Mouse (Mus musculus) G1E (cell line): ENCODE data around the gene Ralgapa1.

Experiments
- CTCF ChIP-seq: IDR thresholded peaks from 2 replicates; pipeline ENCODE4 v1.5.1; 2012; ENCODE audit warnings: low read depth, low read length, inconsistent platforms, mixed read lengths
- GATA1 ChIP-seq: IDR thresholded peaks from 2 replicates; pipeline ENCODE4 v1.6.1; 2012; ENCODE audit warnings: borderline replicate concordance, low read length, inconsistent platforms, mixed read lengths
- GATA2 ChIP-seq: IDR thresholded peaks from 2 replicates; pipeline ENCODE4 v1.6.1; 2012; ENCODE audit warnings: low read depth, low read length, inconsistent platforms, borderline replicate concordance
- POLR2AphosphoS5 ChIP-seq: IDR thresholded peaks from 2 replicates; pipeline ENCODE4 v1.6.1; 2012; ENCODE audit warnings: low read depth, low read length, inconsistent platforms; ENCODE audit not compliant: insufficient replicate concordance
- TAL1 ChIP-seq: conservative IDR thresholded peaks from 2 replicates; pipeline ENCODE4 v1.6.1; 2012; ENCODE audit warnings: low read depth, low read length, inconsistent platforms, mixed read lengths

DNA sequence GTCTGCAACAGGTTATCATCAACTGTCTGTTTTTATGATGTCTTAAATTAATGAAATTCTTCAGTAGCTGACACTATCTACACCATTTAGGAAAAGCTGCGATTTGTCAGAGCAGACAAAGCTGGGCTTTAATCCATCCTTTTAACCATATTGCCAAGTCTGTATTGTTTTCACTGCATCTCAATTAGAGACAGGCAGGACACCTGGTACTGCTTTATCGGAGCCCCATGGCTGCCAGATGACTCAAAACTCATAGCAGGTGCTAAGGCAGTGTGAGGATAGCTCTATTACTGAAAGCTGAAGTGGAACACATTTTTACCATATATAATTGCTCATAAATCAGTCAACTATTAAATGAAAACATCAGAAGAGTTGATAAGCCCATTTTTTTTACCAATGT, 200.6 kb downstream of the Ralgapa1 start:
- TF ChIP-seq CTCF (no peak), TAL1 (no peak), GATA1 (no peak), POLR2AphosphoS5 (no peak), GATA2 (no peak)
